8 mouse cellular contexts compared by ENCODE assay signal in genomic region chr4:153484392-153484791, GRCm38 (mm10). TPM values are rescaled to one million over a fixed set of nuclear protein-coding genes. Genes with fewer than 3 reads are reported as not detected.
DNase-seq lines count a peak whose midpoint lies in the region; ATAC-seq and TF ChIP-seq lines count a peak whose summit lies in the region.
"Had no signal": no experiment of that assay in that cellular context is flagged by ENCODE, and none has a peak within 500 bp of the region (broad histone marks: within the 10 kb centered on the region; RNA-seq: fewer than 3 reads in every experiment).

No protein-coding gene starts in this region.

- H3K9ac ChIP-seq in midbrain, embryonic 12.5 days (replicated peaks): no peak overlapping the region
- no peak overlapping the region for H3K9ac ChIP-seq in stomach, postnatal 0 days (ENCODE audit: low read length)

- intact Hi-C loops in gastrocnemius, postnatal 14 days (cut with DNase I; ENCODE audit: low total_unique reads): no loop called here
- intact Hi-C loops in left cerebral cortex, postnatal 4 days (cut with DNase I): loop anchor here (5.0 kb wide), 3 partner anchors 458 to 862 kb away; no protein-coding TSS in a partner anchor

- no peaks in the 10 kb centered on the region for H3K9me3 ChIP-seq in midbrain, embryonic 12.5 days
- no peaks in the 10 kb centered on the region for H3K9me3 ChIP-seq in stomach, postnatal 0 days (ENCODE audit: control insufficient read depth, low read length)

- TF ChIP-seq EP300 in stomach, postnatal 0 days (optimal IDR thresholded peaks at IDR 0.05): no peak

- peaks cover 53% of the 10 kb centered on the region for H3K4me1 ChIP-seq in midbrain, embryonic 12.5 days
- H3K4me1 ChIP-seq in stomach, postnatal 0 days (replicated peaks; ENCODE audit: control insufficient read depth, insufficient read depth): no peaks in the 10 kb centered on the region

- H3K36me3 ChIP-seq in midbrain, embryonic 12.5 days: no peaks in the 10 kb centered on the region
- no peaks in the 10 kb centered on the region for H3K36me3 ChIP-seq in stomach, postnatal 0 days (ENCODE audit: control insufficient read depth, insufficient read depth, low read length)

- H3K4me2 ChIP-seq in midbrain, embryonic 12.5 days (replicated peaks): peak overlapping the region; percentile 97
- no peak overlapping the region for H3K4me2 ChIP-seq in stomach, postnatal 0 days (replicated peaks; ENCODE audit: low read depth)

- WGBS in midbrain, embryonic 12.5 days: 0% methylated on average over 7 of the region's 7 CpGs
- 3% methylated on average over 7 of the region's 7 CpGs for WGBS in stomach, postnatal 0 days

- H3K27ac ChIP-seq in midbrain, embryonic 12.5 days (replicated peaks): no peak overlapping the region
- no peak overlapping the region for H3K27ac ChIP-seq in stomach, postnatal 0 days (replicated peaks)

- TF ChIP-seq CTCF in stomach, postnatal 0 days (IDR thresholded peaks at IDR 0.05; ENCODE audit: low read depth): peak; percentile 83

- no peak overlapping the region for H3K4me3 ChIP-seq in midbrain, embryonic 12.5 days
- no peak overlapping the region for H3K4me3 ChIP-seq in stomach, postnatal 0 days (ENCODE audit: low read depth, low read length)

- no peak for ATAC-seq in midbrain, embryonic 12.5 days (ENCODE audit: low FRiP score, low read depth)
- no peak; the same call in 1 of the 2 replicates for ATAC-seq in stomach, postnatal 0 days (ENCODE audit: low FRiP score, low TSS enrichment)

- peak; percentile 55 to 62 for DNase-seq in adrenal gland, postnatal 4 days (ENCODE audit: low spot score in 2 of 2)
- DNase-seq in cerebellum, postnatal 4 days (ENCODE audit: low spot score in 2 of 2): peak; percentile 71 to 83
- peak; percentile 66 for DNase-seq in gastrocnemius, postnatal 14 days
- peak; percentile 72 for DNase-seq in kidney, adult 18-20 months
- peak; percentile 82 for DNase-seq in left cerebral cortex, postnatal 4 days
- peak; percentile 78 for DNase-seq in stomach, postnatal 0 days (ENCODE audit: low spot score)

- peaks cover 75% of the 10 kb centered on the region for H3K27me3 ChIP-seq in midbrain, embryonic 12.5 days
- peaks cover 27% of the 10 kb centered on the region for H3K27me3 ChIP-seq in stomach, postnatal 0 days (ENCODE audit: control insufficient read depth, insufficient read depth, low read length)

RNA-seq across cellular contexts. Expression of gene Ajap1, which starts 1.8 kb away (rescaled TPM):
- 10 to 100 TPM; 20.9 to 23.7 TPM for total RNA-seq in adrenal gland, postnatal 4 days (2021)
- 1 to 10 TPM in 1 of 2 experiments, under 1 TPM in 1; 0.43 to 1.1 TPM for total RNA-seq in gastrocnemius, postnatal 14 days (2021)
- total RNA-seq in left cerebral cortex, postnatal 4 days (2021): 10 to 100 TPM; 35.4 to 37.0 TPM
- polyA plus RNA-seq in midbrain, embryonic 12.5 days (2016; fragmentation: Nextera tagmentation; extraction: Ambion mirVana): 2.7 and 3.3 TPM in 2 replicates
- 0.24 and 0.33 TPM in 2 replicates for polyA plus RNA-seq in stomach, postnatal 0 days (2015; fragmentation: Nextera tagmentation; extraction: Ambion mirVana)
- total RNA-seq: common myeloid progenitor, adult 5-6 weeks had no signal

Comparison
In these comparisons a context has a peak if more than half of its experiments do, and no peak if none do; other contexts are left out.
1. RNA of gene Ajap1, which starts 1.8 kb away (total RNA-seq): 35.4 to 37.0 TPM in left cerebral cortex, postnatal 4 days and 20.9 to 23.7 TPM in adrenal gland, postnatal 4 days; 0.43 to 1.1 TPM in gastrocnemius, postnatal 14 days; every median in the first group is over 10 times any median in the second.
2. Peak in every context shown above with its lines, with median percentiles within 50 percentile points of each other: DNase-seq.